ENCODE assay signal across 35 mouse cellular contexts in genomic region chr13:82509512-82509911, GRCm38 (mm10).
"Had no signal": no experiment of that assay in that cellular context is flagged by ENCODE, and none has a peak within 500 bp of the region (broad histone marks: within the 10 kb centered on the region; RNA-seq: fewer than 3 reads in every experiment).

No protein-coding gene starts in this region.

- H3K4me2 ChIP-seq: heart, embryonic 11.5 days; heart, embryonic 12.5 days; heart, embryonic 13.5 days; heart, embryonic 15.5 days; hindbrain, embryonic 12.5 days; hindbrain, embryonic 13.5 days; hindbrain, embryonic 14.5 days; hindbrain, embryonic 15.5 days; intestine, embryonic 15.5 days; kidney, embryonic 15.5 days had no signal

- H3K36me3 ChIP-seq: heart, embryonic 10.5 days; heart, embryonic 12.5 days; heart, embryonic 13.5 days; heart, embryonic 15.5 days; hindbrain, embryonic 10.5 days; hindbrain, embryonic 12.5 days; hindbrain, embryonic 13.5 days; hindbrain, embryonic 15.5 days; intestine, embryonic 15.5 days; kidney, embryonic 15.5 days had no signal

- H3K4me3 ChIP-seq: heart, adult 2 months; heart, embryonic 10.5 days; heart, embryonic 12.5 days; heart, embryonic 13.5 days; heart, embryonic 15.5 days; hindbrain, embryonic 10.5 days; hindbrain, embryonic 12.5 days; hindbrain, embryonic 13.5 days; hindbrain, embryonic 15.5 days; intestine, embryonic 15.5 days; kidney, embryonic 15.5 days; layer of hippocampus, adult 2 months had no signal

- H3K9me3 ChIP-seq: heart, embryonic 10.5 days; heart, embryonic 12.5 days; heart, embryonic 13.5 days; heart, embryonic 15.5 days; hindbrain, embryonic 10.5 days; hindbrain, embryonic 12.5 days; hindbrain, embryonic 13.5 days; hindbrain, embryonic 15.5 days; intestine, embryonic 15.5 days; kidney, embryonic 15.5 days had no signal

- H3K27me3 ChIP-seq: heart, embryonic 12.5 days; heart, embryonic 13.5 days; heart, embryonic 15.5 days; hindbrain, embryonic 12.5 days; hindbrain, embryonic 13.5 days; hindbrain, embryonic 15.5 days; intestine, embryonic 15.5 days; kidney, embryonic 15.5 days had no signal

- ATAC-seq: hindbrain, embryonic 16.5 days; hindbrain, postnatal 0 days; inflammation-experienced regulatory T-cells, adult 6 months; intestine, embryonic 15.5 days; intestine, embryonic 16.5 days; intestine, postnatal 0 days had no signal

- DNase-seq: heart, adult 2 months; heart, postnatal 10 days; heart, postnatal 14 days; heart, postnatal 36 days; heart, postnatal 4 days; kidney, adult 11 months; kidney, adult 18-20 months; kidney, adult 2 months; kidney, adult 8-10 months; kidney, adult 9 months; kidney, postnatal 10 days; kidney, postnatal 14 days; kidney, postnatal 25 days; kidney, postnatal 36 days; kidney, postnatal 4 days; layer of hippocampus, adult 9-11 months had no signal

- H3K4me1 ChIP-seq: heart, embryonic 10.5 days; heart, embryonic 12.5 days; heart, embryonic 13.5 days; heart, embryonic 15.5 days; hindbrain, embryonic 10.5 days; hindbrain, embryonic 12.5 days; hindbrain, embryonic 13.5 days; hindbrain, embryonic 15.5 days; intestine, embryonic 15.5 days; kidney, embryonic 15.5 days had no signal

- H3K9ac ChIP-seq: heart, embryonic 12.5 days; heart, embryonic 13.5 days; heart, embryonic 15.5 days; hindbrain, embryonic 12.5 days; hindbrain, embryonic 13.5 days; hindbrain, embryonic 14.5 days; hindbrain, embryonic 15.5 days; intestine, embryonic 15.5 days; kidney, embryonic 15.5 days had no signal

- H3K27ac ChIP-seq: heart, adult 2 months; heart, embryonic 10.5 days; heart, embryonic 13.5 days; heart, embryonic 15.5 days; hindbrain, embryonic 10.5 days; hindbrain, embryonic 12.5 days; hindbrain, embryonic 13.5 days; hindbrain, embryonic 14.5 days; hindbrain, embryonic 15.5 days; hindbrain, postnatal 0 days; intestine, embryonic 15.5 days; kidney, embryonic 15.5 days; kidney, postnatal 0 days; layer of hippocampus, adult 2 months had no signal
